Mouse (Mus musculus) cerebral cortex, adult 2 months (tissue): ENCODE results near the gene Fbxl17.

Experiments used
- WGBS: fragments of 180-500 bp; shearing (Covaris S2); methylation state at CpG from one replicate; pipeline ENCODE4 v1.1.7; 2018; 5-methylcytosine and 5-hydroxymethylcytosine counted together

The Fbxl17 gene

GRCm38 (mm10) chr17:63279144-63279543 is 220.7 kb downstream of the Fbxl17 start:
- 81% methylated on average over 4 of the region's 4 CpGs for WGBS

GRCm38 (mm10) chr17:63273353-63273752 is 226.5 kb downstream of the Fbxl17 start:
- WGBS = 87% methylated on average over 2 of the region's 2 CpGs

- 47% methylated on average over 6 of the region's 6 CpGs for WGBS
These were observed 228.8 kb downstream of the Fbxl17 start for GRCm38 (mm10) chr17:63271000-63271399.

- 54% methylated on average over 5 of the region's 5 CpGs for WGBS
These were observed 229.3 kb downstream of the Fbxl17 start for GRCm38 (mm10) chr17:63270513-63270912.

- WGBS = 94% methylated on average over 5 of the region's 5 CpGs
These were observed 237.1 kb downstream of the Fbxl17 start for GRCm38 (mm10) chr17:63262674-63263073.

- 86% methylated on average over 10 of the region's 10 CpGs for whole genome bisulfite sequencing
These were observed 238.2 kb downstream of the Fbxl17 start for GRCm38 (mm10) chr17:63261508-63262141.

GRCm38 (mm10) chr17:63259091-63259490 is 240.7 kb downstream of the Fbxl17 start:
- WGBS = 90% methylated on average over 3 of the region's 3 CpGs

- 90% methylated on average over 7 of the region's 7 CpGs for WGBS
These were observed 253.6 kb downstream of the Fbxl17 start for GRCm38 (mm10) chr17:63246144-63246619.

- WGBS = 97% methylated on average over 9 of the region's 9 CpGs
These were observed 254.3 kb downstream of the Fbxl17 start for GRCm38 (mm10) chr17:63245472-63245871.

GRCm38 (mm10) chr17:63242761-63243160 is 257.1 kb downstream of the Fbxl17 start:
- 96% methylated on average over 3 of the region's 3 CpGs for WGBS

GRCm38 (mm10) chr17:63240731-63241106 is 259.1 kb downstream of the Fbxl17 start:
- 95% methylated on average over 5 of the region's 5 CpGs for WGBS

- WGBS = 65% methylated on average over 9 of the region's 9 CpGs
These were observed 259.6 kb downstream of the Fbxl17 start for GRCm38 (mm10) chr17:63240021-63240730.

GRCm38 (mm10) chr17:63236221-63236620 is 263.6 kb downstream of the Fbxl17 start:
- WGBS = 87% methylated on average over 8 of the region's 8 CpGs

GRCm38 (mm10) chr17:63235821-63236220 is 264.0 kb downstream of the Fbxl17 start:
- WGBS = 73% methylated on average over 3 of the region's 3 CpGs

GRCm38 (mm10) chr17:63229111-63229510 is 270.7 kb downstream of the Fbxl17 start:
- 62% methylated on average over 4 of the region's 4 CpGs for WGBS

GRCm38 (mm10) chr17:63226380-63226779 is 273.4 kb downstream of the Fbxl17 start:
- 62% methylated on average over 2 of the region's 2 CpGs for WGBS

GRCm38 (mm10) chr17:63225959-63226358 is 273.9 kb downstream of the Fbxl17 start:
- 98% methylated on average over 1 of the region's 1 CpGs for WGBS

- 72% methylated on average over 4 of the region's 4 CpGs for WGBS
These were observed 276.1 kb downstream of the Fbxl17 start for GRCm38 (mm10) chr17:63223675-63224074.

GRCm38 (mm10) chr17:63221632-63222031 is 278.2 kb downstream of the Fbxl17 start:
- 92% methylated on average over 3 of the region's 3 CpGs for WGBS

- 95% methylated on average over 5 of the region's 5 CpGs for WGBS
These were observed 279.0 kb downstream of the Fbxl17 start for GRCm38 (mm10) chr17:63220821-63221220.

GRCm38 (mm10) chr17:63217016-63217415 is 282.8 kb downstream of the Fbxl17 start:
- 100% methylated on average over 1 of the region's 1 CpGs for WGBS

- 79% methylated on average over 4 of the region's 4 CpGs for WGBS
These were observed 287.8 kb downstream of the Fbxl17 start for GRCm38 (mm10) chr17:63212018-63212417.

GRCm38 (mm10) chr17:63209151-63209550 is 290.7 kb downstream of the Fbxl17 start:
- WGBS = 51% methylated on average over 6 of the region's 6 CpGs
